Mouse (Mus musculus): ENCODE data around the gene Mob3b.

The Mob3b gene

GRCm38 (mm10) chr4:35003550-35004326 lies 153.5 kb downstream of the Mob3b start:
- no peak for DNase-seq

- no peak for DNase-seq
Measured at GRCm38 (mm10) chr4:34996616-34997015, 160.7 kb downstream of the Mob3b start.

- no peak for DNase-seq
Measured at GRCm38 (mm10) chr4:34993639-34993975, 163.7 kb downstream of the Mob3b start.

GRCm38 (mm10) chr4:34992866-34993638 lies 164.2 kb downstream of the Mob3b start:
- peak; percentile 41 for DNase-seq

GRCm38 (mm10) chr4:34991891-34992865 lies 165.1 kb downstream of the Mob3b start:
- DNase-seq: peak; percentile 8

- DNase-seq: peak; percentile 66
Measured at GRCm38 (mm10) chr4:34991116-34991515, 166.2 kb downstream of the Mob3b start.

- DNase-seq: peak; percentile 25
Measured at GRCm38 (mm10) chr4:34990659-34991058, 166.6 kb downstream of the Mob3b start.

- no peak for DNase-seq
Measured at GRCm38 (mm10) chr4:34987568-34987967, 169.7 kb downstream of the Mob3b start.

- peak; percentile 11 for DNase-seq
Measured at GRCm38 (mm10) chr4:34987109-34987508, 170.2 kb downstream of the Mob3b start.

- DNase-seq: no peak
Measured at GRCm38 (mm10) chr4:34986647-34987046, 170.6 kb downstream of the Mob3b start.

GRCm38 (mm10) chr4:34984377-34984776 lies 172.9 kb downstream of the Mob3b start:
- no peak for DNase-seq

- DNase-seq: no peak
Measured at GRCm38 (mm10) chr4:34983511-34983910, 173.8 kb downstream of the Mob3b start.

- DNase-seq: no peak
Measured at GRCm38 (mm10) chr4:34981301-34982172, 175.7 kb downstream of the Mob3b start.

- no peak for DNase-seq
Measured at GRCm38 (mm10) chr4:34980461-34981039, 176.7 kb downstream of the Mob3b start.

- DNase-seq: no peak
Measured at GRCm38 (mm10) chr4:34976916-34977702, 180.2 kb downstream of the Mob3b start.

- DNase-seq: peak; percentile 44
Measured at GRCm38 (mm10) chr4:34976331-34976778, 180.9 kb downstream of the Mob3b start.

- DNase-seq: no peak
Measured at GRCm38 (mm10) chr4:34974795-34975194, 182.5 kb downstream of the Mob3b start.

- DNase-seq: no peak
Measured at GRCm38 (mm10) chr4:34967541-34967940, 189.7 kb downstream of the Mob3b start.

- no peak for DNase-seq
Measured at GRCm38 (mm10) chr4:34966336-34966957, 190.8 kb downstream of the Mob3b start.

- DNase-seq: no peak
Measured at GRCm38 (mm10) chr4:34964906-34965305, 192.4 kb downstream of the Mob3b start.

Data from kidney, postnatal 10 days (tissue).